Mouse (Mus musculus): ENCODE measurements around the gene Dscaml1. TPM values are rescaled to one million over a fixed set of nuclear protein-coding genes. Genes with fewer than 3 reads are reported as not detected.

The Dscaml1 gene
- polyA plus RNA-seq, 1 experiment: 0.38 TPM

DNA sequence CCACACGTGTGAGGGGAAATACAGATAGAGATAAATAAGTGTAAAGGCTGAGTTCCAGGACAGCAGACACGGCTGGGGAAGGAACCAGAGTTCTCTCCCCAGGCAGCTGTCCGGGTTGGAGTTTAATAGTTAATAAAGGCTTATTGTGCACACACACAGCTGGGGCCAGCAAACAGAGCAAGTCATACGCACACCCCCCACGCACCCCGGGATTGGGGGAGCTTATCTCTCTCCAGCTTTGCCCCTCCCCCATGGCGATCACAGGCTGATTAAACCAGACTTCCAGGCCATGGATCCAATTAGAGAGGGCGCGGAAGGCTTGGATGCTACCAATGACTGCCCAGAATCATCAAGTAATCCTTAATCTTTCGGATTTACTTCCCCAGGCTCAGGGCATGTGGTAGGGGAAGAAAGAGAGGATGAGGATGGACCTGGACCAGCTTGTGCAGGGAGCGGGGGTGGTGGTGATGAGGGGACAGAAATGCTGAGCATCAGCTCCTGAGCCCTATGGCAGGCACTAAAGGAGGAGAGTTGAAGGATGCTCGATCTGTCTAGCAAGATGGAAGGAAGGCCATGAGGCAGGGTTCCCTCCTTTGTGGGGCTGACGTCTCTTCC is 119.7 kb downstream of the Dscaml1 start:
- TF ChIP-seq CTCF (IDR thresholded peaks at IDR 0.05; ENCODE audit: insufficient read depth, low read length) (no peak), POLR2A (IDR thresholded peaks at IDR 0.05; ENCODE audit: borderline replicate concordance, extremely low read depth, low read depth, low read length) (no peak)
- no peak for DNase-seq
- Histone ChIP-seq H3K4me3 (replicated peaks; ENCODE audit: extremely low read depth, low read depth, low read length) (no peak overlapping the region), H3K4me1 (ENCODE audit: control insufficient read depth, insufficient read depth, low read length) (no peaks in the 10 kb centered on the region)
- 57% methylated on average over 13 of the region's 13 CpGs for WGBS

- 55% methylated on average over 7 of the region's 7 CpGs for WGBS
- H3K4me3 ChIP-seq (replicated peaks; ENCODE audit: extremely low read depth, low read depth, low read length): no peak overlapping the region
- DNase-seq: no peak
- no peaks in the 10 kb centered on the region for H3K4me1 ChIP-seq (ENCODE audit: control insufficient read depth, insufficient read depth, low read length)
- TF ChIP-seq POLR2A (IDR thresholded peaks at IDR 0.05; ENCODE audit: borderline replicate concordance, extremely low read depth, low read depth, low read length) (no peak), CTCF (IDR thresholded peaks at IDR 0.05; ENCODE audit: insufficient read depth, low read length) (no peak)
Observed at GRCm38 (mm10) chr9:45546902-45547578, 120.6 kb downstream of the Dscaml1 start.

DNA sequence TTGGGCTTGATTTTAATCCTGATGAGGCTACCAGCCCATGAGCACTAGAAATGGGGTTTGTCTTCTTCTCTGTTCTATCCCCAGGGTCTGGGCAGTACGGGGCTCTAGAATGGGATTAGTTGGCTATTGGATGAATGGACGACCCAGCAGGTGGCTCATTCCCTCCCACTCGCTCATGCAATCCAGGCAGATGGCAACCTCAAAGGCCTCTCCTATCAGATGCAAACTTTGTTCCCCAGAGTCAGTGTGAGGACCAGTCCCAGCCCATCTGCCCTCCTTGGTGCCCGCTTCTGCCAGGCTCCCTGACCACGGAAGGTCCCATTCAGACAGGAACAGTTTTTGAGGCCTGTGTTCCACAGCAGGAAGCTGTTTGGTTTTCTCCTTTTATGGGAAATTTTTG is 123.4 kb downstream of the Dscaml1 start:
- no peaks in the 10 kb centered on the region for H3K4me1 ChIP-seq (ENCODE audit: control insufficient read depth, insufficient read depth, low read length)
- DNase-seq: no peak
- 58% methylated on average over 5 of the region's 5 CpGs for WGBS
- H3K4me3 ChIP-seq (replicated peaks; ENCODE audit: extremely low read depth, low read depth, low read length): no peak overlapping the region
- TF ChIP-seq POLR2A (IDR thresholded peaks at IDR 0.05; ENCODE audit: borderline replicate concordance, extremely low read depth, low read depth, low read length) (no peak), CTCF (IDR thresholded peaks at IDR 0.05; ENCODE audit: insufficient read depth, low read length) (no peak)

DNA sequence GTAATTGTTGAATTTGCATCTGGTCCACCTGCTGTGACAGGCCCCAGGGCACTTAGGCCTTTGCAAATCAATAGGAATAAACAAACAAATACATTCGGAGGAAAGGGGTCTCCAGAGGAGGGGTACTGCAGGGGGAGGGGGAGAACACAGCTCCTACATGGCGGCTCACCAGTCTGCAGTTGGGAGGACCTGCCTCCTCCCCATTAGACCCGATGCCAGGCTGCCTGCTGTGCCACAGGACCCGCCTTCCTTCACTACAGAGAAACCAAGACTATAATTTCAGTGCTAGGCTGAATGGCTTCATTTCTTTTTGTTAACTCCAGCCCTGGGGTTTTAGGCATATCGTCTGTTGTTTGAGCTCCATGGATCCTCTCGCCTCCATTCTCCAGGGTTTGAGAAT is 123.8 kb downstream of the Dscaml1 start:
- TF ChIP-seq CTCF (IDR thresholded peaks at IDR 0.05; ENCODE audit: insufficient read depth, low read length) (no peak), POLR2A (IDR thresholded peaks at IDR 0.05; ENCODE audit: borderline replicate concordance, extremely low read depth, low read depth, low read length) (no peak)
- no peaks in the 10 kb centered on the region for H3K4me1 ChIP-seq (ENCODE audit: control insufficient read depth, insufficient read depth, low read length)
- H3K4me3 ChIP-seq (replicated peaks; ENCODE audit: extremely low read depth, low read depth, low read length): no peak overlapping the region
- 54% methylated on average over 6 of the region's 6 CpGs for WGBS
- no peak for DNase-seq

- 75% methylated on average over 4 of the region's 4 CpGs for WGBS
- Histone ChIP-seq H3K4me1 (ENCODE audit: control insufficient read depth, insufficient read depth, low read length) (no peaks in the 10 kb centered on the region), H3K4me3 (replicated peaks; ENCODE audit: extremely low read depth, low read depth, low read length) (no peak overlapping the region)
- no peak for DNase-seq
- TF ChIP-seq POLR2A (IDR thresholded peaks at IDR 0.05; ENCODE audit: borderline replicate concordance, extremely low read depth, low read depth, low read length): no peak
- TF ChIP-seq CTCF (IDR thresholded peaks at IDR 0.05; ENCODE audit: insufficient read depth, low read length): no peak
Observed at GRCm38 (mm10) chr9:45550662-45551061, 124.2 kb downstream of the Dscaml1 start.

DNA sequence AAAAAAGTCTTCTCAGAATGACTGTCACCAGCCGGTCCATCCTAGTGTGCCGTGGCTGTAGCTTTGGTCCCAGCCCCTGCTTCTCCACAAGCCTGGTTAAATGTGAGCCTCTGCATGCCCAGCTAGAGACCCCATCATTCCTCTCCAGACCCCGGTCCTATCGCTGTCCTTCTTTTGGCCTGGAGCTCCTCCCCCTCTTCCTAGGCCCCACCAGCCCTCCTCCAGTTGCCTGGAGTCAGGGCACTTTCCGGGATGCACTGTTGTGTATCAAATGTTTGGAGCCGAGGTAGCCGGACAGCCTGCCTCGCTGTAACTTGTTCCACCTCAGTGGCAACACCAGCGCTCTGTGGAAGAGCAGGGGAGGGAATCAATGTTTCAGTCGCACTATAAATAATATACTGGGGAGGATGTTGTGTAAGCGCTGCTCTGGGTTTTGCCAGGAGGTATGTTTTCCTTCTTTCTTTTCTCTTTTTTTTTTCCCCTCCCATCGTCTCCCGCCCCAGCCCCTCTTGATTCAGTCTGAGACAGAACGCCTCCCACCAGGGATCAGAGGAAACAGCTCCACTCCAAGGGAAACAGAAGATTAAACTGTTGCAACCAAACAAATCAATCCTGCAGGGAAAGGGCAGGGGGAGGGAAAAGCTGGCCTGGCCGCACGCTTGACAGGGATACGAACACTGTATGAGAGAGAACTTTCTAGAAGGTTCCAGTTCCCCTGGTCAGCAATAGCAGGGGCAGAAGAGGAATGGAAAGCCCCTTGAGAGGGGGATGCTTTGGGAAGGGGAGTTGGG is 128.8 kb downstream of the Dscaml1 start:
- DNase-seq: no peak
- no peak for TF ChIP-seq CTCF (IDR thresholded peaks at IDR 0.05; ENCODE audit: insufficient read depth, low read length)
- TF ChIP-seq POLR2A (IDR thresholded peaks at IDR 0.05; ENCODE audit: borderline replicate concordance, extremely low read depth, low read depth, low read length): no peak
- Histone ChIP-seq H3K4me1 (ENCODE audit: control insufficient read depth, insufficient read depth, low read length) (no peaks in the 10 kb centered on the region), H3K4me3 (replicated peaks; ENCODE audit: extremely low read depth, low read depth, low read length) (no peak overlapping the region)
- WGBS: 23% methylated on average over 17 of the region's 17 CpGs

DNA sequence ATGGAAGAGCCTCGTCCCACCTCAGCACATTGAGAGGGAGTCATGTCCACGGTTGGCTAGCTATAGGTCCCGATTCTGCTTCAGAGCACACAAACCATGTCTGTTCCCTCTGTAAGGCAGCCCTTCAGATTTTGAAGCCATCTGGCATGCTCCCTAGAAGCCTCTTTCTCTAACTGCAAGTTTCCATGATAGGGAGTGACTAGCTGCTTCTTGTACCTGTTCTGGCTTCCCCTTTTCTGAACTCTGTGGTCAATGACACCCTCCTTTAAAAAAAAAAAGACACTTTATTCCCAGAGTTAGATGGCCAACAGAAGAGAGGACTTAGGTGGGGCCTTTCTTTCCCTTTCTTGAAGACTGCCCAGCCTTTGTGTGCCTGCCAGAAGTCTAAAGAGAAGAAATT is 130.5 kb downstream of the Dscaml1 start:
- Histone ChIP-seq H3K4me3 (replicated peaks; ENCODE audit: extremely low read depth, low read depth, low read length) (no peak overlapping the region), H3K4me1 (ENCODE audit: control insufficient read depth, insufficient read depth, low read length) (no peaks in the 10 kb centered on the region)
- DNase-seq: no peak
- no peak for TF ChIP-seq CTCF (IDR thresholded peaks at IDR 0.05; ENCODE audit: insufficient read depth, low read length)
- no peak for TF ChIP-seq POLR2A (IDR thresholded peaks at IDR 0.05; ENCODE audit: borderline replicate concordance, extremely low read depth, low read depth, low read length)
- WGBS: 88% methylated on average over 3 of the region's 3 CpGs

GRCm38 (mm10) chr9:45560987-45561386 is 134.6 kb downstream of the Dscaml1 start:
- 74% methylated on average over 6 of the region's 6 CpGs for WGBS
- Histone ChIP-seq H3K4me3 (replicated peaks; ENCODE audit: extremely low read depth, low read depth, low read length) (no peak overlapping the region), H3K4me1 (ENCODE audit: control insufficient read depth, insufficient read depth, low read length) (no peaks in the 10 kb centered on the region)
- no peak for TF ChIP-seq POLR2A (IDR thresholded peaks at IDR 0.05; ENCODE audit: borderline replicate concordance, extremely low read depth, low read depth, low read length)
- TF ChIP-seq CTCF (IDR thresholded peaks at IDR 0.05; ENCODE audit: insufficient read depth, low read length): no peak
- DNase-seq: no peak

GRCm38 (mm10) chr9:45566843-45567578 is 140.6 kb downstream of the Dscaml1 start:
- no peak overlapping the region for H3K4me3 ChIP-seq (replicated peaks; ENCODE audit: extremely low read depth, low read depth, low read length)
- 80% methylated on average over 5 of the region's 5 CpGs for WGBS
- H3K4me1 ChIP-seq (ENCODE audit: control insufficient read depth, insufficient read depth, low read length): no peaks in the 10 kb centered on the region
- DNase-seq: no peak
- no peak for TF ChIP-seq CTCF (IDR thresholded peaks at IDR 0.05; ENCODE audit: insufficient read depth, low read length)
- no peak for TF ChIP-seq POLR2A (IDR thresholded peaks at IDR 0.05; ENCODE audit: borderline replicate concordance, extremely low read depth, low read depth, low read length)

Data from lung, adult 2 months (tissue).